Mouse (Mus musculus) T-helper 2 cell (primary cell): ENCODE measurements around the gene Ess2.

ENCODE experiments used
- in situ Hi-C: fragments of 300-600 bp; cut with MboI, MseI; formaldehyde crosslinking; loops from one replicate; pipeline ENCODE4 v1.15.1; 2025; ENCODE audit warnings: high pct_unique_total_duplicates

Ess2 gene

DNA sequence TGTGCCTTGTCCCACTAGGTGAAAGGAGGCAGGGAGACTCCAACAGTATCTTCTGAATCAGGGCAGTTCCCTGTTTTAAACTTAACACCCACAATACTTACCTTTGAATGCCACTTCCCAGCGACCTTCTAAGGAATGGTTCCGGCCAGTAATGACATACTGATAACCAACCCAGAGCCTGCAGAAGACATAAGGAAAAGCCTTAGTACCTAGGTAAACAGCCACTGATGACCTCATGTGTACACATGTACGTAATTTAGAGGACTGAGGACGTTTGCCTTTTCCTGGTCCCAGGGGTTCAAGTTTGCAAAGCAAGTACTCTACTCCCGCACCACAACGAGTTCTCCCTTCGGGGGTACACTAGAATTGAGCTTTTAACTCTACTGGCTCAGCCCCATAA, 54.0 kb downstream of the Ess2 start:
- in situ Hi-C loops, result no loop called here

DNA sequence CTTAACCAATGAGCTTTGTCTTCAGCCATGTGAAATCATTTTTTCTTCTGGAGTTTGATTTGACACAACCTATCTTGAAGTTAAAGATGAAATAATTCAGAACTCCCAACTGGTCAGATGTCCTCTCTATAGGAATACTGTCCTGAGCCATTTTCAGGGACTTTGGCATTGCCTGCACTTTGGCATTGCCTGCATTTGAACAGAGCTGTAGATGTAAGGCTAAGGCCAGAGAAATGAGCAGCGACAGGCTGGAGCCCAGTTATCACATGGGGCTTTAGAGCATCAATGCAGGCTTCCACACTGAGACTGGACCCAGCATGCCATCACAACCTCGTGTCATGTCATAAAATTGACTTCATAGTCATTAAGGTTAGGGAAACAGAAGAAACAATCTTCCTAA, 57.9 kb downstream of the Ess2 start:
- in situ Hi-C loops, result no loop called here

DNA sequence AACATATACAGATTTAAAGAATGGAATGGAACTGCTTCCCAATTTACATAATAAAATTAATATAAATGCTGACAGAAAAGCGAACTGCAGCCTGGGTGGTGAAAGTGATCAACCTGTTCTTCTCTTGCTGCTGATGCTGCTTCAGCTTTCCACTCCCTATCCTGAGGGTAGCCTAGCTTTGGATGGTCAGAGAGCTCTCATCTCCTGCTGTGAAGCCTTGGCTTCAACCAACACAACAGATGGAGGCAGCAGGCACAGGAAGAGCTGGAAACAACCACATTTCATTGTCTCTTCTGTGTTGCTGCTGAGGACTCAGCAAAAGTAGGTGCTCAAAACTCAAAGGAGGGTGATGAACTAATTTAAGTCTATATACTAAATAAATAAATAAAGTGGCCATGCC, 59.3 kb downstream of the Ess2 start:
- in situ Hi-C loops, result no loop called here

DNA sequence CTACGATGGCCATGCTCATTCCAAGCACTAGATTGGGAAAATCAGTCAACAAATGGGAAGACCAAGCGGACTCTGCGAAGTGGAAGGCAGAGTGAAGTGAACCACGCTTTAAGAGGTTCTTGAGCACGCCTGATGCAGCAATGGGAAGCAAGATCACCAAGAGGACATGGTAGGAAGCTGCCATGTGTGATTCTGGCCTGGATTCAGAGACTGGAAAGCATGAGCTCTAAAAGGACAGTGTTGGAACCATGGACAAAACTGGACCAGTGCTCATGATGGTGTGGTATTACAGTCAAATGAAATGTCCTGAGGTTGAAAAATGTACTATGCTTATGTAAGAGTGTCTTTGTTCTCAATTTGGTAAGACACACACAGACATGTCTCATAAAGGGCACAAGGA, 59.8 kb downstream of the Ess2 start:
- in situ Hi-C loops, result no loop called here
